Mouse (Mus musculus): ENCODE results near the gene Csnk2a2. TPM values are rescaled to one million over a fixed set of nuclear protein-coding genes. Genes with fewer than 3 reads are reported as not detected.

The Csnk2a2 gene
- polyA plus RNA-seq, 1 experiment: 19.6 TPM

DNA sequence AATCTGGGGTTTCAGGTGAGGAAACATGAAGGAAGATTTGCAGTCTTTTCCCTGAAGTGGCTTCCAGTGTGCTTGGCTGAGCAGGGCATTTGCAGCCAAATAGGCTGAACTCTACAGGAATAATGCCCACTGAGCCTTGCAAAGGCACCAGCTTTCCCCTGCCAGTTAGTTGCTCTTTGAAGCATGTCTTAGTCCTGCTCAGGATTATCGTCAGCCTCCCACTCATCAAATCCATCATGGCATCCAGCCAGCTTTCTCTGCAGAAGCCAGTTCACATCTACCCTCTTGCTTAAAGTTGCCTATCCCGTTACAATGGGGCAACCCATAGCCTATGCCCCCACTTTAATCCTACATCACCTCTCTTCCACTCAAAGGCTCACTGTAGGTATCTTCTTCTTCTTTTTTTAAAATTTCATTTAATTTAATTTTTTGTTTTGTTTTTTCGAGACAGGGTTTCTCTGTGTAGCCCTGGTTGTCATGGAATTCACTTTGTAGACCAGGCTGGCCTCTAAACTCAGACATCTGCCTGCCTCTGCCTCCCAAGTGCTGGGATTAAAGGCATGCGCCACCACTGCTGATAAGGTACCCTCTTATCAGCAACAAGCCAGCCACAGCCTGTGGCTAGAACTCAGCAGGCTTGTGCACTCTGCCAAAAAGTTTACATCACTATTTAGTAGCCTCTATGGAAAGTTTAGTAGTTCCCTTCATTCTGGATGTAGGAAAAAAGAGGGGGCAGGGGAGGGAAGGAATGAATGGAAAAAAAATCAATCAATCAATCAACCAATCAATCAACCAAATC lies 9.6 kb upstream of the Csnk2a2 start:
- DNase-seq: peak; percentile 15
- no peak overlapping the region for H3K27ac ChIP-seq (ENCODE audit: insufficient read depth, low read depth, low read length)
- H3K4me1 ChIP-seq (ENCODE audit: control insufficient read depth, insufficient read depth, low read length): no peaks in the 10 kb centered on the region
- no peak overlapping the region for H3K4me3 ChIP-seq (ENCODE audit: insufficient read depth, low read depth, low read length)
- 66% methylated on average over 4 of the region's 4 CpGs for WGBS
- H3K27me3 ChIP-seq (replicated peaks; ENCODE audit: control insufficient read depth, insufficient read depth, low read length): no peaks in the 10 kb centered on the region
- H3K36me3 ChIP-seq (ENCODE audit: control insufficient read depth, insufficient read depth, low read length): no peaks in the 10 kb centered on the region
- no peak for TF ChIP-seq POLR2A (IDR thresholded peaks at IDR 0.05; ENCODE audit: low read depth, low read length)
- TF ChIP-seq CTCF (conservative IDR thresholded peaks at IDR 0.05; ENCODE audit: insufficient read depth, insufficient read length, low read depth, low read length): no peak

DNA sequence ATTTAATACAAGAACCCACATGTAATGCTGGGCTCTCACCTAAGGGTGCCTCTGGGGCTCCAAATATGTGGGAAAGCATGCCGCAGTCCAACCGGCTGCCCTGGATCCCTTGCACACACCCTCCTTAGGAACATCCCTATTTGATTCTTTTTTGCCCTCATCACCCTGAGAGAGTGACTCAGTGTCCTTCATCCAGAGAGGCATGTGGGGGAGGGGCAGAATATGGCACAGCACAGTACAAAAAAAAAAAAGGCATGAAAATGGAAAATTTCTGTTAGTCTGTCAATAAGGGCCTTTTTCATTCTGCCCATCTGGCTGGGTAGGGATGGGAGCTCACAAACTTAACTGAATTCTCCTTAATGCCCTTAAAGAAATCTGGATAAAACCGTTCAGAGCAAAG lies 8.0 kb upstream of the Csnk2a2 start:
- H3K27ac ChIP-seq (ENCODE audit: insufficient read depth, low read depth, low read length): no peak overlapping the region
- no peak for DNase-seq

DNA sequence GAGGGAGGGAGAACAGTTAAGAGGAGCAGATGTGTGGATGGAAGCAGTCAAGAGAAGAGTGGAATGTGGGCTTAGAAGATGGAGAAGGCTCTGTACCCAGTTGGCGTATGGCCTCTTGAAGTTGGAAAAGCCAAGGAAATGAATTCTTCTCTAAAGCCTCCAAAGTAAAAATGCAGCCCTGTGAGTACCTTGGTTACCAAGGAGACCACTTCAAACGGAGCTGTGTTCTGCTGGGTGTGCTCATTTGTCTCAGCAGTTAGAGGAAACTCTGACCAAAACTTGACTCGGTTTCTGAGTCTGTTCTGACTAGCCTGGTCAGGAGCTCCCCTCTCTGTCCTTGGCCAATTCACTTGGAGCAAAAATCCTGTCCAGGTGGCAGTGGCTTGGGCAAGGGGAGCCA lies 6.6 kb upstream of the Csnk2a2 start:
- H3K27me3 ChIP-seq (replicated peaks; ENCODE audit: control insufficient read depth, insufficient read depth, low read length): no peaks in the 10 kb centered on the region
- TF ChIP-seq POLR2A (IDR thresholded peaks at IDR 0.05; ENCODE audit: low read depth, low read length) (no peak), CTCF (conservative IDR thresholded peaks at IDR 0.05; ENCODE audit: insufficient read depth, insufficient read length, low read depth, low read length) (no peak)
- DNase-seq: no peak
- no peaks in the 10 kb centered on the region for H3K4me1 ChIP-seq (ENCODE audit: control insufficient read depth, insufficient read depth, low read length)
- H3K27ac ChIP-seq (ENCODE audit: insufficient read depth, low read depth, low read length): no peak overlapping the region
- no peaks in the 10 kb centered on the region for H3K36me3 ChIP-seq (ENCODE audit: control insufficient read depth, insufficient read depth, low read length)
- H3K4me3 ChIP-seq (ENCODE audit: insufficient read depth, low read depth, low read length): no peak overlapping the region
- WGBS: 54% methylated on average over 3 of the region's 3 CpGs

More for the DNA sequence above, 8.0 kb upstream of the Csnk2a2 start:
- 62% methylated on average over 3 of the region's 3 CpGs for WGBS
- no peak overlapping the region for H3K4me3 ChIP-seq (ENCODE audit: insufficient read depth, low read depth, low read length)
- H3K27me3 ChIP-seq (replicated peaks; ENCODE audit: control insufficient read depth, insufficient read depth, low read length): no peaks in the 10 kb centered on the region
- H3K4me1 ChIP-seq (ENCODE audit: control insufficient read depth, insufficient read depth, low read length): no peaks in the 10 kb centered on the region
- no peak for TF ChIP-seq POLR2A (IDR thresholded peaks at IDR 0.05; ENCODE audit: low read depth, low read length)
- no peak for TF ChIP-seq CTCF (conservative IDR thresholded peaks at IDR 0.05; ENCODE audit: insufficient read depth, insufficient read length, low read depth, low read length)
- H3K36me3 ChIP-seq (ENCODE audit: control insufficient read depth, insufficient read depth, low read length): no peaks in the 10 kb centered on the region

DNA sequence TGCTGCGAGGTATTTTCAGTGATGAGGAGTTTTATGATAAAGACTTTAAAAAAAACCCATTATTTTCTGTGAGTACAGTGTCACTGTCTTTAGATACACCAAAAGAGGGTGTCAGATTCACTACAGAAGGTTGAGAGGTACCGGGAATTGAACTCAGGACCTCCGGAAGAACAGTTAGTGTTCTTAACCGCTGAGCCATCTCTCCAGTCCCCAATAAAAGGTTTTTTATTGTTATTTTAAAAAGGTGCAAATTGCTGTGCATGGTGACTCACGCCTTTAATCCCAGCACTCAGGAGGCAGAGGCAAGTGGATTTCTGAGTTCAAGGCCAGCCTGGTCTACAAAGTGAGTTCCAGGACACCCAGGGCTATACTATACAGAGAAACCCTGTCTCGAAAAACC lies 5.6 kb upstream of the Csnk2a2 start:
- 88% methylated on average over 6 of the region's 6 CpGs for WGBS
- Histone ChIP-seq H3K4me1 (ENCODE audit: control insufficient read depth, insufficient read depth, low read length) (no peaks in the 10 kb centered on the region), H3K27ac (ENCODE audit: insufficient read depth, low read depth, low read length) (no peak overlapping the region), H3K36me3 (ENCODE audit: control insufficient read depth, insufficient read depth, low read length) (no peaks in the 10 kb centered on the region), H3K27me3 (replicated peaks; ENCODE audit: control insufficient read depth, insufficient read depth, low read length) (no peaks in the 10 kb centered on the region), H3K4me3 (ENCODE audit: insufficient read depth, low read depth, low read length) (no peak overlapping the region)
- DNase-seq: no peak
- TF ChIP-seq POLR2A (IDR thresholded peaks at IDR 0.05; ENCODE audit: low read depth, low read length) (no peak), CTCF (conservative IDR thresholded peaks at IDR 0.05; ENCODE audit: insufficient read depth, insufficient read length, low read depth, low read length) (no peak)

DNA sequence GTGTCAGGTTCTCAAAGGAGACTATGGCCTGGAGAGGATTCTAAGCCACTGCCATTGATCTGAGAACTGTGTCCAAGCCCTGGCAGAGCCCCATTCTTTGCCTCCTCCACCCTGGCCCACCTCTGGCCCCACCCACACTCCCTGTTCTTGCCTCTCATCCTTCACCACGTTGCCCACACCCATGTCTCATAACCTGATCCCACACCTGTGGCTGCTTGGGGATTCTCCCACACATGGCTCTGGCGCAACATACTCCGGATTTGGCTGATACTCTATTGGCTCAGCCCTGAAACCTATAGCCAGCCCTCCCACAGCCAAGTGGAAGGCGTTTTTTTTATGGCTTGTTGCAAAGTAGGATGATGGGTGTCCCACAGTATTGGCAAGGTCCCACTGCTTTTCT lies 2.2 kb upstream of the Csnk2a2 start:
- no peaks in the 10 kb centered on the region for H3K36me3 ChIP-seq (ENCODE audit: control insufficient read depth, insufficient read depth, low read length)
- H3K4me3 ChIP-seq (ENCODE audit: insufficient read depth, low read depth, low read length): no peak overlapping the region
- 45% methylated on average over 4 of the region's 4 CpGs for WGBS
- DNase-seq: no peak
- no peaks in the 10 kb centered on the region for H3K27me3 ChIP-seq (replicated peaks; ENCODE audit: control insufficient read depth, insufficient read depth, low read length)
- TF ChIP-seq CTCF (conservative IDR thresholded peaks at IDR 0.05; ENCODE audit: insufficient read depth, insufficient read length, low read depth, low read length) (no peak), POLR2A (IDR thresholded peaks at IDR 0.05; ENCODE audit: low read depth, low read length) (no peak)
- H3K27ac ChIP-seq (ENCODE audit: insufficient read depth, low read depth, low read length): no peak overlapping the region
- H3K4me1 ChIP-seq (ENCODE audit: control insufficient read depth, insufficient read depth, low read length): 0 out of 2 replicates have a peak, but pooled peaks cover 4% of the 10 kb centered on the region

DNA sequence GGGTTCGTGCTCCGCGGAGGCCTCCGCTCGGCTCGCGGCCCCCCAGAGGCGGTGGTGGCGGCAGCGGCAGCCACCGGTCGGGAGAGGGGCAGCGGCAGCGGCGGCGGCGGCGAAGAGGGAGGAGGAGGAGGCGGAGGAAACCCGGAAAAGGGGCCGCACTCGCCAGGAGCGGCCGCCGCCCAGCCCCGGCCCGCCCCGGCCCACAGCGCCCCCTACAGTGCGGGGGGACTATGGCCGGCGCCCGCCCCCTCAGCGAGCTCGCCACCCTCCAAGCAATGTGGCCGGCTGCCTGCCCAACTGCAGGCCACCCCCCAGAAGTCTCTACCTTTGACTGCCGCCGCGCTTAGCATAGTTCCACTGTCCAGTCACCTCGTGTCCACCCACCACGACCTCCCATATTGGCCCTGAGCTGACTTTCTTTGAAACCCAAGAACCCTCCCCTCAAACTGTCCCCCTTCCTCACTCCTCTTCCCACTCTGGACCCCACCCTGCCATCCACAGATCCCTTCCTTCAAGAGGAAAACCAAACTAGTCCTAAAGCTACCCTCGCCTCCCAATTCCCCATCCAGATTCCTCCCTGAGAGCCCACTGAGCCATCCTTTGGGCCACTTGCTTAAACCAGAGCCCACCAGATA lies 1.0 kb downstream of the Csnk2a2 start:
- TF ChIP-seq POLR2A (IDR thresholded peaks at IDR 0.05; ENCODE audit: low read depth, low read length): no peak
- peak; percentile 50 for TF ChIP-seq CTCF (conservative IDR thresholded peaks at IDR 0.05; ENCODE audit: insufficient read depth, insufficient read length, low read depth, low read length)

More for the DNA sequence above, 1.0 kb downstream of the Csnk2a2 start:
- DNase-seq: peak; percentile 83
- no peak overlapping the region; the same call in 1 of the 2 replicates for H3K27ac ChIP-seq (ENCODE audit: insufficient read depth, low read depth, low read length)
- 0 out of 2 replicates have a peak, but pooled peaks cover 4% of the 10 kb centered on the region for H3K4me1 ChIP-seq (ENCODE audit: control insufficient read depth, insufficient read depth, low read length)
- H3K36me3 ChIP-seq (ENCODE audit: control insufficient read depth, insufficient read depth, low read length): no peaks in the 10 kb centered on the region
- H3K4me3 ChIP-seq (ENCODE audit: insufficient read depth, low read depth, low read length): peak overlapping the region; percentile 93
- H3K27me3 ChIP-seq (replicated peaks; ENCODE audit: control insufficient read depth, insufficient read depth, low read length): no peaks in the 10 kb centered on the region
- 2% methylated on average over 33 of the region's 42 CpGs for WGBS
